Mouse (Mus musculus): ENCODE measurements at regions not wholly inside any gene's neighbourhood (a gene's known extent, or its start where the extent isn't known, plus 50 kb on each side); places are given as distances from the start of the nearest gene placed in this dataset.

- TF ChIP-seq POLR2A (IDR thresholded peaks at IDR 0.05; ENCODE audit: low read depth, low read length) = no peak
- no peak for TF ChIP-seq CTCF (IDR thresholded peaks at IDR 0.05; ENCODE audit: extremely low read depth, insufficient read length, insufficient replicate concordance, low read depth, low read length)
Measured at GRCm38 (mm10) chr3:143862531-143862930, 342.5 kb downstream of the Lmo4 start.

Data from small intestine, adult 2 months (tissue).